27 mouse cellular contexts compared by ENCODE assay signal in the genomic region with DNA sequence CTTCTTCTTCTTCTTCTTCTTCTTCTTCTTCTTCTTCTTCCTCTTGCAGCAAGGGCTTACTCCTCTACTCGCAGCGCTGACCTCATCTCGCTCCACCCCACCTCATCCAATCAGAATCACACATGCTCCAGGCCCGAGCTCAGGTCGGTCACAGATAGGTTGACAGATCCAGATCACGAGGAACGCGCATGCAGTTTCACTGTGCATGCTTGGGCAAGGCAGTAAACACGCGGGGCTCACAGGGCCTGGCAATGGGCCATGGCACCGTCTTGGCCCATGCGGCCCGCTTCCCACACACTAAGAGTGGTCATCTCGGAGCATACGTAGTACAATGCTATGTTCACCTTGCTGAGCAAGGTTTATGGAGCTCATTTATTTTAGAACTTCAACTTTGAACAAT. TPM values are rescaled to one million over a fixed set of nuclear protein-coding genes. Genes with fewer than 3 reads are reported as not detected.
"Had no signal": no experiment of that assay in that cellular context is flagged by ENCODE, and none has a peak within 500 bp of the region (broad histone marks: within the 10 kb centered on the region; RNA-seq: fewer than 3 reads in every experiment).

No protein-coding gene starts in this region.

- H3K36me3 ChIP-seq: embryonic facial prominence, embryonic 10.5 days; embryonic facial prominence, embryonic 12.5 days; embryonic facial prominence, embryonic 13.5 days; embryonic facial prominence, embryonic 15.5 days; forebrain, embryonic 10.5 days; forebrain, embryonic 12.5 days; forebrain, embryonic 15.5 days had no signal

- H3K27ac ChIP-seq: embryonic facial prominence, embryonic 10.5 days; embryonic facial prominence, embryonic 12.5 days; embryonic facial prominence, embryonic 13.5 days; embryonic facial prominence, embryonic 15.5 days; forebrain, embryonic 10.5 days; forebrain, embryonic 12.5 days; forebrain, embryonic 13.5 days; forebrain, embryonic 15.5 days; gastrocnemius, adult 2 months; heart, adult 2 months had no signal

- H3K4me2 ChIP-seq: embryonic facial prominence, embryonic 12.5 days; embryonic facial prominence, embryonic 13.5 days; embryonic facial prominence, embryonic 15.5 days; forebrain, embryonic 12.5 days; forebrain, embryonic 13.5 days; forebrain, embryonic 15.5 days had no signal

- H3K9ac ChIP-seq: embryonic facial prominence, embryonic 12.5 days; embryonic facial prominence, embryonic 13.5 days; embryonic facial prominence, embryonic 15.5 days; forebrain, embryonic 12.5 days; forebrain, embryonic 13.5 days; forebrain, embryonic 15.5 days; forebrain, postnatal 0 days had no signal

- H3K27me3 ChIP-seq: embryonic facial prominence, embryonic 12.5 days; embryonic facial prominence, embryonic 13.5 days; embryonic facial prominence, embryonic 15.5 days; forebrain, embryonic 12.5 days; forebrain, embryonic 13.5 days; forebrain, embryonic 15.5 days had no signal

- H3K4me1 ChIP-seq: forebrain, embryonic 10.5 days had no signal

- H3K4me3 ChIP-seq: embryonic facial prominence, embryonic 10.5 days; embryonic facial prominence, embryonic 12.5 days; embryonic facial prominence, embryonic 13.5 days; embryonic facial prominence, embryonic 15.5 days; erythroblast, embryonic 14.5 days; forebrain, embryonic 10.5 days; forebrain, embryonic 12.5 days; forebrain, embryonic 13.5 days; forebrain, embryonic 15.5 days; gastrocnemius, adult 2 months; heart, adult 2 months had no signal

- DNase-seq: cerebellum, adult 8-10 months; cerebellum, adult 9-10 months; cerebellum, adult 9-11 months; cerebellum, postnatal 10 days; cerebellum, postnatal 14 days; cerebellum, postnatal 25 days; cerebellum, postnatal 36 days; embryo, embryonic 11 days; forebrain, postnatal 0 days; gastrocnemius, adult 2 months; gastrocnemius, postnatal 10 days; gastrocnemius, postnatal 14 days; gastrocnemius, postnatal 25 days; gastrocnemius, postnatal 36 days; heart, adult 18-20 months; heart, adult 2 months had no signal

RNA-seq across cellular contexts. Expression of a gene that starts 39.9 kb away (rescaled TPM):
- total RNA-seq: common myeloid progenitor, adult 5-6 weeks; granulocyte monocyte progenitor cell, adult 5-6 weeks had no signal
- polyA plus RNA-seq: embryonic facial prominence, embryonic 10.5 days; erythroblast, embryonic 14.5 days had no signal
